Mouse (Mus musculus): ENCODE data around the gene Hexb.
"Not testable (repeated sequence)": the region's sequence is repeated elsewhere in the genome, so short reads cannot be mapped to it uniquely, and the experiment has no call there.

Hexb gene

GRCm38 (mm10) chr13:97182821-97183220 lies 15.3 kb downstream of the Hexb start:
- DNase-seq (ENCODE audit: low spot score in 2 of 2) = no peak

GRCm38 (mm10) chr13:97180113-97180828 lies 17.9 kb downstream of the Hexb start:
- no peak for DNase-seq (ENCODE audit: low spot score in 2 of 2)

- no peak for DNase-seq (ENCODE audit: low spot score in 2 of 2)
Observed at GRCm38 (mm10) chr13:97178943-97179342, 19.2 kb downstream of the Hexb start.

- DNase-seq (ENCODE audit: low spot score in 2 of 2) = no peak
Observed at GRCm38 (mm10) chr13:97176731-97177130, 21.4 kb downstream of the Hexb start.

- no peak for DNase-seq (ENCODE audit: low spot score in 2 of 2)
Observed at GRCm38 (mm10) chr13:97175520-97176264, 22.5 kb downstream of the Hexb start.

- DNase-seq (ENCODE audit: low spot score in 2 of 2) = peak; percentile 36 to 39
Observed at GRCm38 (mm10) chr13:97145834-97146233, 52.3 kb downstream of the Hexb start.

GRCm38 (mm10) chr13:97142321-97142720 lies 55.8 kb downstream of the Hexb start:
- no peak for DNase-seq (ENCODE audit: low spot score in 2 of 2)

GRCm38 (mm10) chr13:97138404-97138931 lies 59.7 kb downstream of the Hexb start:
- DNase-seq (ENCODE audit: low spot score in 2 of 2) = not testable (repeated sequence)

- DNase-seq (ENCODE audit: low spot score in 2 of 2) = peak; percentile 88 to 90
Observed at GRCm38 (mm10) chr13:97137466-97138400, 60.4 kb downstream of the Hexb start, which contains the start of the genes Gfm2 and Nsa2. Gene Gfm2 (plus strand): TSS chr13:97137937. Gene Nsa2 (minus strand): TSS chr13:97137937.

GRCm38 (mm10) chr13:97130413-97130812 lies 67.7 kb downstream of the Hexb start:
- DNase-seq (ENCODE audit: low spot score in 2 of 2) = not testable (repeated sequence)

GRCm38 (mm10) chr13:97129654-97130053 lies 68.5 kb downstream of the Hexb start:
- DNase-seq (ENCODE audit: low spot score in 2 of 2) = not testable (repeated sequence)
